21 mouse cellular contexts compared by ENCODE assay signal in genomic region chr17:14953452-14953851, GRCm38 (mm10). TPM values are rescaled to one million over a fixed set of nuclear protein-coding genes. Genes with fewer than 3 reads are reported as not detected.
A peak's percentile ranks its signal among the peaks of the same experiment; 100 is the strongest.
DNase-seq lines count a peak whose midpoint lies in the region; ATAC-seq and TF ChIP-seq lines count a peak whose summit lies in the region.
"Had no signal": no experiment of that assay in that cellular context is flagged by ENCODE, and none has a peak within 500 bp of the region (broad histone marks: within the 10 kb centered on the region; RNA-seq: fewer than 3 reads in every experiment).

No protein-coding gene starts in this region.

- no peak overlapping the region for H3K27ac ChIP-seq in MEL (ENCODE audit: control insufficient read depth, low read depth, low read length)
- H3K27ac ChIP-seq: embryonic facial prominence, embryonic 15.5 days; heart, embryonic 13.5 days; kidney, embryonic 15.5 days; limb, embryonic 12.5 days had no signal

- no peak overlapping the region for H3K4me3 ChIP-seq in MEL (ENCODE audit: control insufficient read depth in 1 of 2, insufficient read depth in 1 of 2, low read depth in 2 of 2, low read length in 2 of 2)
- H3K4me3 ChIP-seq: embryonic facial prominence, embryonic 15.5 days; heart, embryonic 13.5 days; kidney, embryonic 15.5 days; limb, embryonic 12.5 days had no signal

- DNase-seq in A20 (ENCODE audit: low read depth, low spot score), result peak; percentile 46
- DNase-seq in MEL (ENCODE audit: low read depth, low spot score), result peak; percentile 89
- peak; percentile 34 for DNase-seq in liver
- DNase-seq in frontal cortex, postnatal 25 days (ENCODE audit: low spot score in 2 of 2), result no peak
- no peak for DNase-seq in testis, postnatal 10 days (ENCODE audit: low spot score)
- DNase-seq: cerebellum, adult 11 months; gastrocnemius, postnatal 10 days; heart, postnatal 4 days; lung, postnatal 10 days; midbrain, embryonic 14.5 days; right cerebral cortex, postnatal 14 days had no signal

- TF ChIP-seq CTCF in MEL (IDR thresholded peaks at IDR 0.05 in 2 of 3, conservative IDR thresholded peaks at IDR 0.05 in 1 of 3; ENCODE audit: control insufficient read depth in 1 of 3, insufficient read depth in 1 of 3, low read depth in 2 of 3, low read length in 3 of 3, poor library complexity in 1 of 3, severe bottlenecking in 1 of 3), result no peak

- no peak overlapping the region for H3K9ac ChIP-seq in MEL (ENCODE audit: control insufficient read depth, low read depth, low read length, poor library complexity, severe bottlenecking)
- H3K9ac ChIP-seq: embryonic facial prominence, embryonic 15.5 days; heart, embryonic 13.5 days; kidney, embryonic 15.5 days; limb, embryonic 12.5 days had no signal

- peaks cover 37 to 73% of the 10 kb centered on the region in 2 experiments for H3K36me3 ChIP-seq in MEL (ENCODE audit: control insufficient read depth in 1 of 2, insufficient read depth in 2 of 2, low read length in 2 of 2)

- ATAC-seq in megakaryocyte, adult 5-6 weeks (ENCODE audit: poor library complexity, severe bottlenecking), result peak; percentile 91
- no peak for ATAC-seq in frontal cortex, adult (ENCODE audit: low TSS enrichment)
- ATAC-seq: forebrain, embryonic 14.5 days; Patski had no signal

- H3K27me3 ChIP-seq in MEL (ENCODE audit: control insufficient read depth in 1 of 2, insufficient read depth in 2 of 2, low read length in 2 of 2), result no peaks in the 10 kb centered on the region
- H3K27me3 ChIP-seq: embryonic facial prominence, embryonic 15.5 days; heart, embryonic 13.5 days; kidney, embryonic 15.5 days; limb, embryonic 12.5 days; Patski had no signal

- peaks cover 23% of the 10 kb centered on the region for H3K79me2 ChIP-seq in MEL (ENCODE audit: control insufficient read depth, insufficient read depth, low read length, poor library complexity)

- no peaks in the 10 kb centered on the region for H3K9me3 ChIP-seq in MEL (replicated peaks; ENCODE audit: insufficient read depth, low read length)
- H3K9me3 ChIP-seq: embryonic facial prominence, embryonic 15.5 days; heart, embryonic 13.5 days; kidney, embryonic 15.5 days; limb, embryonic 12.5 days had no signal

- H3K4me1 ChIP-seq in MEL (ENCODE audit: control insufficient read depth in 1 of 2, insufficient read depth in 2 of 2, low read length in 2 of 2), result peaks cover 7 to 17% of the 10 kb centered on the region in 2 experiments
- H3K4me1 ChIP-seq: embryonic facial prominence, embryonic 15.5 days; heart, embryonic 13.5 days; kidney, embryonic 15.5 days; limb, embryonic 12.5 days had no signal

- peak in 1 of 2 experiments; percentile 48; a peak in 1 of 4 replicates for TF ChIP-seq POLR2A in MEL (IDR thresholded peaks at IDR 0.05; ENCODE audit: control insufficient read depth in 1 of 2, insufficient read depth in 1 of 2, low read depth in 1 of 2, low read length in 2 of 2, poor library complexity in 1 of 2)

- no peak for TF ChIP-seq RAD21 in MEL (IDR thresholded peaks at IDR 0.05; ENCODE audit: low read depth, low read length)

- no peak for TF ChIP-seq EP300 in MEL (IDR thresholded peaks at IDR 0.05; ENCODE audit: low read depth in 1 of 2, low read length in 2 of 2)

TF ChIP-seq in MEL, 35 proteins besides CTCF, POLR2A, EP300 and RAD21:
- TF ChIP-seq ZKSCAN1 (IDR thresholded peaks at IDR 0.05; ENCODE audit: low read depth, low read length), result no peak
- 0 out of 2 replicates have a peak, but pooled peaks have one; percentile 8 for TF ChIP-seq ETS1 (IDR thresholded peaks at IDR 0.05; ENCODE audit: low read depth, low read length)
- no peak for TF ChIP-seq NRF1 (IDR thresholded peaks at IDR 0.05; ENCODE audit: insufficient read depth, low read depth, low read length, poor library complexity, severe bottlenecking)
- 0 out of 2 replicates have a peak, but pooled peaks have one; percentile 19 for TF ChIP-seq MAX (IDR thresholded peaks at IDR 0.05; ENCODE audit: low read length)
- no peak for TF ChIP-seq CHD1 (IDR thresholded peaks at IDR 0.05; ENCODE audit: low read depth, low read length)
- TF ChIP-seq GATA1 (IDR thresholded peaks at IDR 0.05; ENCODE audit: low read depth, low read length), result peak; percentile 78
- no peak for TF ChIP-seq MAZ (IDR thresholded peaks at IDR 0.05; ENCODE audit: low read depth, low read length)
- TF ChIP-seq MYC (IDR thresholded peaks at IDR 0.05; ENCODE audit: low read depth, low read length), result 0 out of 2 replicates have a peak, but pooled peaks have one; percentile 29
- TF ChIP-seq ELF1 (IDR thresholded peaks at IDR 0.05; ENCODE audit: low read depth, low read length), result peak; percentile 65; the same call in 1 of the 2 replicates
- TF ChIP-seq NELFE (IDR thresholded peaks at IDR 0.05; ENCODE audit: low read depth, low read length), result peak; percentile 34; the same call in 1 of the 2 replicates
- TF ChIP-seq MXI1 (IDR thresholded peaks at IDR 0.05; ENCODE audit: low read depth, low read length), result peak; percentile 24; the same call in 1 of the 2 replicates
- 0 out of 2 replicates have a peak, but pooled peaks have one; percentile 31 for TF ChIP-seq TBP (IDR thresholded peaks at IDR 0.05; ENCODE audit: low read depth, low read length)

RNA-seq across cellular contexts. Expression of gene Phf10, which starts 7.6 kb away (rescaled TPM):
- total RNA-seq in MEL (2012; rRNA removed), result 185 and 216 TPM in 2 replicates
- 100 to 1,000 TPM; 265 to 627 TPM for polyA plus RNA-seq in MEL (2012; ENCODE audit: insufficient read depth in 1 of 2, insufficient read length in 2 of 2, low read depth in 1 of 2, low replicate concordance in 2 of 2, missing spikeins in 1 of 2)
- total RNA-seq in megakaryocyte, adult 5-6 weeks (2015), result 159 and 162 TPM in 2 replicates
- 52.1 and 54.2 TPM in 2 replicates for total RNA-seq in megakaryocyte, adult 5-6 weeks (2017)

RNA-seq across cellular contexts. Expression of gene 1600012H06Rik, which starts 10.5 kb away (rescaled TPM):
- total RNA-seq in MEL (2012; rRNA removed), result 3.8 and 5.0 TPM in 2 replicates
- polyA plus RNA-seq in MEL (2012; ENCODE audit: insufficient read depth in 1 of 2, insufficient read length in 2 of 2, low read depth in 1 of 2, low replicate concordance in 2 of 2, missing spikeins in 1 of 2), result 1 to 10 TPM in 1 of 2 experiments, not detected in 1; 6.5 TPM
- total RNA-seq in megakaryocyte, adult 5-6 weeks (2015), result 27.7 and 30.1 TPM in 2 replicates
- total RNA-seq in megakaryocyte, adult 5-6 weeks (2017), result 19.7 and 22.4 TPM in 2 replicates

RNA-seq across cellular contexts. Expression of gene Wdr27, which starts 10.5 kb away (rescaled TPM):
- total RNA-seq in MEL (2012; rRNA removed), result 0.10 and 0.69 TPM in 2 replicates
- polyA plus RNA-seq in MEL (2012; ENCODE audit: insufficient read depth in 1 of 2, insufficient read length in 2 of 2, low read depth in 1 of 2, low replicate concordance in 2 of 2, missing spikeins in 1 of 2), result 1 to 10 TPM in 1 of 2 experiments, not detected in 1; 1.4 TPM
- not detected in 2 replicates for total RNA-seq in megakaryocyte, adult 5-6 weeks (2015)
- not detected in 2 replicates for total RNA-seq in megakaryocyte, adult 5-6 weeks (2017)

RNA-seq across cellular contexts. Expression of gene 9030025P20Rik, which starts 24.8 kb away (rescaled TPM):
- total RNA-seq in MEL (2012; rRNA removed), result 11.8 and 13.4 TPM in 2 replicates
- 10 to 100 TPM in 1 of 2 experiments, not detected in 1; 15.5 TPM for polyA plus RNA-seq in MEL (2012; ENCODE audit: insufficient read depth in 1 of 2, insufficient read length in 2 of 2, low read depth in 1 of 2, low replicate concordance in 2 of 2, missing spikeins in 1 of 2)
- total RNA-seq in megakaryocyte, adult 5-6 weeks (2015), result 5.9 and 6.3 TPM in 2 replicates
- total RNA-seq in megakaryocyte, adult 5-6 weeks (2017), result 8.2 and 9.6 TPM in 2 replicates

RNA-seq across cellular contexts. Expression of gene Gm3417, which starts 25.1 kb away (rescaled TPM):
- 3.9 and 5.2 TPM in 2 replicates for total RNA-seq in MEL (2012; rRNA removed)
- polyA plus RNA-seq in MEL (2012; ENCODE audit: insufficient read depth in 1 of 2, insufficient read length in 2 of 2, low read depth in 1 of 2, low replicate concordance in 2 of 2, missing spikeins in 1 of 2), result 1 to 10 TPM in 1 of 2 experiments, not detected in 1; 2.0 TPM
- 0.80 TPM in 1 of 2 replicates, not detected in the other for total RNA-seq in megakaryocyte, adult 5-6 weeks (2015)
- not detected in 2 replicates for total RNA-seq in megakaryocyte, adult 5-6 weeks (2017)
- polyA plus RNA-seq: limb, embryonic 12.5 days; neural tube, embryonic 11.5 days; Patski; urinary bladder, adult 2 months had no signal

Comparison
In these comparisons a context has a peak if more than half of its experiments do, and no peak if none do; other contexts are left out.
1. DNase-seq: peak in A20 (single experiment), MEL (single experiment) and liver (single experiment); none in frontal cortex, postnatal 25 days (0 of 2) and testis, postnatal 10 days (single experiment).